Mouse (Mus musculus) liver, adult 2 months (tissue): ENCODE data around the gene Mdga1. TPM values are rescaled to one million over a fixed set of nuclear protein-coding genes. Genes with fewer than 3 reads are reported as not detected.

Source experiments
- DNase-seq: peaks from one replicate; pipeline ENCODE4 v3.0.0-alpha.2; 2011; ENCODE audit warnings: low read depth, low spot score; ENCODE audit errors: extremely low read depth
- H3K27ac ChIP-seq: fragments of 200-500 bp; replicated peaks from 2 replicates; pipeline ENCODE4 v1.5.1; 2012; ENCODE audit warnings: low read depth, mild to moderate bottlenecking, control low read depth, inconsistent platforms, low read length; ENCODE audit not compliant: insufficient read depth
- H3K27me3 ChIP-seq: fragments of 200-500 bp; 2 replicates; pipeline ENCODE4 v1.6.1; 2012; ENCODE audit warnings: mild to moderate bottlenecking, moderate library complexity, low read length, inconsistent platforms; ENCODE audit not compliant: control insufficient read depth, insufficient read depth
- H3K36me3 ChIP-seq: fragments of 200-500 bp; 2 replicates; pipeline ENCODE4 v1.6.1; 2012; ENCODE audit warnings: low read length, inconsistent platforms; ENCODE audit not compliant: control insufficient read depth, insufficient read depth
- H3K4me1 ChIP-seq: fragments of 200-500 bp; 2 replicates; pipeline ENCODE4 v1.6.1; 2011; ENCODE audit warnings: low read length; ENCODE audit not compliant: control insufficient read depth, insufficient read depth
- H3K4me3 ChIP-seq: fragments of 200-500 bp; 2 replicates; pipeline ENCODE4 v1.5.1; 2011; ENCODE audit warnings: low read depth, mild to moderate bottlenecking, control low read depth, low read length, moderate library complexity; ENCODE audit not compliant: insufficient read depth
- H3K79me2 ChIP-seq: fragments of 200-500 bp; 2 replicates; pipeline ENCODE4 v1.6.1; 2012; ENCODE audit warnings: inconsistent platforms, mild to moderate bottlenecking, low read length, moderate library complexity; ENCODE audit not compliant: control insufficient read depth, insufficient read depth
- H3K9ac ChIP-seq: fragments of 200-500 bp; 2 replicates; pipeline ENCODE4 v1.6.1; 2012; ENCODE audit warnings: low read depth, mild to moderate bottlenecking, control low read depth, inconsistent platforms, low read length
- CTCF ChIP-seq: fragments of 200-500 bp; IDR thresholded peaks from 2 replicates; pipeline ENCODE4 v1.5.1; 2011; ENCODE audit warnings: low read depth, low read length, control low read depth
- POLR2A ChIP-seq: fragments of 200-500 bp; IDR thresholded peaks from 2 replicates; pipeline ENCODE4 v1.6.1; 2011; ENCODE audit warnings: low read length, control low read depth; ENCODE audit not compliant: insufficient read depth; ENCODE audit errors: extremely low read depth
- WGBS: fragments of 180-500 bp; shearing (Covaris S2); methylation state at CpG from one replicate; pipeline ENCODE4 v1.1.7; 2018; 5-methylcytosine and 5-hydroxymethylcytosine counted together
- polyA plus RNA-seq: library from polyadenylated mRNA; depleted of rRNA; stranded (reverse); fragments of >200 nt; gene quantifications from 2 replicates; pipeline ENCODE4 v1.2.3, GENCODE M21; 2012
- total RNA-seq: library from RNA; depleted of rRNA; stranded (reverse); fragments of >200 nt; gene quantifications from 2 replicates; pipeline ENCODE4 v1.2.3, GENCODE M21; 2014

Gene Mdga1
- total and polyA plus RNA-seq, 2 experiments, result 0.09 to 0.64 TPM

DNA sequence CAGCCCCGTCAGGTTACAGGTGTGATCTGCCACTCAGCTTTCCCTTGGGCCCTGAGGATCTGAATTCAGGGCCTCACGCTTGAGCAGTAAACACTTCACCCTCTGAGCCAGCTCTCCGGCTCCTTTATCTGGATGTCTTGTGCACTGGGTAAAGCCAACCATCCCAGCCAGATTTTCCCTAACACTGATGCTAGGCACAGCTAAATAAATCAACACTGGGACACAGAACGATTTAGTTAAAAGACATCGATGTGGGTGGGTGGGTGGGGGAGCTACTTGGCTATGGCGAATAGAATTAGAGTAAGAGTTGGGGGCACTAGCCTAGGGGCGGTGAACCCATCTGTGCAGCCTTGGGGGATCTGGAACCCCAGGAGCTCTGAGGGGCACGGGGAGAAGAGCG is 135.6 kb downstream of the Mdga1 start:
- no peak overlapping the region for H3K27ac ChIP-seq
- H3K36me3 ChIP-seq, result no peaks in the 10 kb centered on the region
- 92% methylated on average over 9 of the region's 9 CpGs for whole genome bisulfite sequencing
- H3K4me1 ChIP-seq, result no peaks in the 10 kb centered on the region
- H3K9ac ChIP-seq, result no peak overlapping the region
- no peaks in the 10 kb centered on the region for H3K79me2 ChIP-seq
- H3K4me3 ChIP-seq, result no peak overlapping the region
- no peak for DNase-seq
- no peak for TF ChIP-seq POLR2A
- no peak for TF ChIP-seq CTCF
- H3K27me3 ChIP-seq, result no peaks in the 10 kb centered on the region

DNA sequence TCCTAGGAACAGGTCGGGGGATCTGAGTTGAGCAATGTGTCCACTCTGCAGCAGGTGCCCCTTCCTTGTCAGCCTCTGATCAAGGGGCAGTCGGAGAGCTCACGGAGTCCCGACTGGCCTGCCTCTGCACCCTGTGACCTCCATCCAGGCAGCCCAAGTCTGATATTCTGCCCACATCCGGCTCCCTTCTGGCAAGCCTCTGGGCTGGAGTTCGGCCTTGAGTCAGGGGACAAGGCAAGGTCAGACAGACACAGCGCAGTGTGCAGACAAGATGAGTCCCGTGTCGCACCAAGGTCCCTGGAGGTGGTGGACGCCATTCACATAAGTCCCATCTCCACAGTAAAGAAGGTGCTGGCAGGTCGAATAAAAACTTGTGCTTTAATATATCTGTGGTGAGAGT is 138.2 kb downstream of the Mdga1 start:
- WGBS, result 69% methylated on average over 11 of the region's 11 CpGs
- DNase-seq, result no peak
- no peak overlapping the region for H3K4me3 ChIP-seq
- H3K36me3 ChIP-seq, result no peaks in the 10 kb centered on the region
- TF ChIP-seq CTCF, result no peak
- TF ChIP-seq POLR2A, result no peak
- H3K79me2 ChIP-seq, result no peaks in the 10 kb centered on the region
- no peak overlapping the region for H3K27ac ChIP-seq
- no peak overlapping the region for H3K9ac ChIP-seq
- no peaks in the 10 kb centered on the region for H3K27me3 ChIP-seq
- H3K4me1 ChIP-seq, result no peaks in the 10 kb centered on the region

DNA sequence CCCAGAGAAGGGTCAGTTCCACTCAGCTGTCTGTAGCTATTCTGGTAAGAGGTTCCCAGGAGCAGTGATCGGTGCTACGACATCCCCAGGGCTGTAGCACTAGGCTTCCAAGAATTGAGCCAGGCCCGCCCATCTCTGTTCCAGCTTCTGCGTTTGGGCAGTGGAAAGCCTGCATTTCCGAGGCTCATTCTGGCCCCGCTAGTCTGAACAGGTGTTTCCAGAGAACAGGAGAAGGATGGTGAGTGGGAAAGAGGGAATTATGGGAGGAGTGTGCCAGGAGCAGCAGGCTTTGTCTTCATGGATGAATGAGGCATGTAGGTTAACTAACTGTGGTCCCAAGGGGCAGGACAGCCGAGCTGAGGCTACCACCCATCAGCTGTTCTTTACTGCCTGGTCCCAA is 140.8 kb downstream of the Mdga1 start:
- Histone ChIP-seq H3K36me3 (no peaks in the 10 kb centered on the region), H3K27me3 (no peaks in the 10 kb centered on the region), H3K4me1 (no peaks in the 10 kb centered on the region), H3K9ac (no peak overlapping the region), H3K4me3 (no peak overlapping the region), H3K27ac (no peak overlapping the region), H3K79me2 (no peaks in the 10 kb centered on the region)
- no peak for DNase-seq
- 88% methylated on average over 7 of the region's 7 CpGs for WGBS
- TF ChIP-seq CTCF (no peak), POLR2A (no peak)

DNA sequence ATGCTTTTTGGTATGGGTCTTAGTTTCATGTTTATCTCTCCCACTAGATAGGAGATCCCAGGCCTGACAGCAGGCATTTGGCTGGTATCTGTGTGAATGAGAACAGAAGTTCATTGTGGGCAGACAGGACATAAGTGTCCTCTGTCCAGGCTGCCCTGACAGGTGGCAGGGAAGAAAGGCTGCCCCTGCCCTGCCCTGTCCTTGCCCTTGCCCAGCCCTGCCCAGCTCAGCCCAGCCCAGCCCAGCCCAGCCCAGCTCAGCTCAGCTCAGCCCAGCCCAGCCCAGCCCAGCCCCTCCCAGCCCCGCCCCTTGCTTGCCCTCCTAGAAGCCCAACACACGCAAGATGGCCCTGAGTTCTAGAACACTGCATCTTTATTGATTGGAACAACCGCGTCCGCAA is 142.3 kb downstream of the Mdga1 start:
- no peaks in the 10 kb centered on the region for H3K27me3 ChIP-seq
- no peaks in the 10 kb centered on the region for H3K4me1 ChIP-seq
- no peak for TF ChIP-seq POLR2A
- no peak for TF ChIP-seq CTCF
- H3K36me3 ChIP-seq, result no peaks in the 10 kb centered on the region
- DNase-seq, result no peak
- H3K9ac ChIP-seq, result no peak overlapping the region
- no peaks in the 10 kb centered on the region for H3K79me2 ChIP-seq
- H3K27ac ChIP-seq, result no peak overlapping the region
- 68% methylated on average over 5 of the region's 5 CpGs for WGBS
- H3K4me3 ChIP-seq, result no peak overlapping the region

- Histone ChIP-seq H3K79me2 (no peaks in the 10 kb centered on the region), H3K36me3 (no peaks in the 10 kb centered on the region), H3K4me1 (no peaks in the 10 kb centered on the region), H3K27me3 (no peaks in the 10 kb centered on the region), H3K27ac (no peak overlapping the region), H3K4me3 (no peak overlapping the region), H3K9ac (no peak overlapping the region)
- TF ChIP-seq CTCF (no peak), POLR2A (no peak)
- 34% methylated on average over 4 of the region's 4 CpGs for WGBS
- no peak for DNase-seq
These were observed 145.3 kb downstream of the Mdga1 start for GRCm38 (mm10) chr17:29824512-29825120.

- H3K79me2 ChIP-seq, result no peaks in the 10 kb centered on the region
- H3K36me3 ChIP-seq, result no peaks in the 10 kb centered on the region
- WGBS, result 33% methylated on average over 5 of the region's 5 CpGs
- no peak overlapping the region for H3K4me3 ChIP-seq
- H3K4me1 ChIP-seq, result no peaks in the 10 kb centered on the region
- no peak overlapping the region for H3K9ac ChIP-seq
- H3K27me3 ChIP-seq, result no peaks in the 10 kb centered on the region
- no peak for DNase-seq
- TF ChIP-seq POLR2A (no peak), CTCF (no peak)
- H3K27ac ChIP-seq, result no peak overlapping the region
These were observed 145.7 kb downstream of the Mdga1 start for GRCm38 (mm10) chr17:29824208-29824509.
